Mouse (Mus musculus) adrenal gland, adult (tissue): ENCODE results near the gene Entpd1.

Experiments
- DNase-seq, 2 experiments: peaks; one replicate each; pipeline ENCODE4 v3.0.0; 2022 to 2023; ENCODE audit warnings: low spot score in 1 of 2; ENCODE audit not compliant: inconsistent age in 2 of 2

Entpd1 gene

GRCm38 (mm10) chr19:40661874-40662273, 49.7 kb downstream of the Entpd1 start:
- peak; percentile 37 to 66 for DNase-seq

- DNase-seq, result no peak
Measured at GRCm38 (mm10) chr19:40662727-40663126, 50.6 kb downstream of the Entpd1 start.

- DNase-seq, result no peak
Measured at GRCm38 (mm10) chr19:40665778-40666177, 53.6 kb downstream of the Entpd1 start.

GRCm38 (mm10) chr19:40667111-40667510, 54.9 kb downstream of the Entpd1 start:
- DNase-seq, result no peak

- DNase-seq, result peak in 1 of 2 experiments; percentile 45
Measured at GRCm38 (mm10) chr19:40675329-40675728, 63.2 kb downstream of the Entpd1 start.

GRCm38 (mm10) chr19:40678087-40678486, 65.9 kb downstream of the Entpd1 start:
- DNase-seq, result no peak

- DNase-seq, result peak; percentile 28 to 69
Measured at GRCm38 (mm10) chr19:40678532-40679307, 66.6 kb downstream of the Entpd1 start.

GRCm38 (mm10) chr19:40679632-40680031, 67.5 kb downstream of the Entpd1 start:
- no peak for DNase-seq

- DNase-seq, result no peak
Measured at GRCm38 (mm10) chr19:40684124-40684523, 72.0 kb downstream of the Entpd1 start.

- DNase-seq, result no peak
Measured at GRCm38 (mm10) chr19:40684566-40684965, 72.4 kb downstream of the Entpd1 start.

- DNase-seq, result peak in 1 of 2 experiments; percentile 41
Measured at GRCm38 (mm10) chr19:40687291-40687927, 75.2 kb downstream of the Entpd1 start.

- DNase-seq, result no peak
Measured at GRCm38 (mm10) chr19:40693201-40693600, 81.0 kb downstream of the Entpd1 start.

GRCm38 (mm10) chr19:40696116-40696515, 84.0 kb downstream of the Entpd1 start:
- no peak for DNase-seq

- peak; percentile 40 to 71 for DNase-seq
Measured at GRCm38 (mm10) chr19:40698103-40698853, 86.1 kb downstream of the Entpd1 start.

GRCm38 (mm10) chr19:40699816-40700215, 87.7 kb downstream of the Entpd1 start:
- no peak for DNase-seq

GRCm38 (mm10) chr19:40702406-40702805, 90.2 kb downstream of the Entpd1 start:
- no peak for DNase-seq

GRCm38 (mm10) chr19:40712889-40713628, 100.9 kb downstream of the Entpd1 start:
- no peak for DNase-seq

- no peak for DNase-seq
Measured at GRCm38 (mm10) chr19:40714700-40715099, 102.5 kb downstream of the Entpd1 start.

GRCm38 (mm10) chr19:40716981-40717380, 104.8 kb downstream of the Entpd1 start:
- DNase-seq, result no peak

- DNase-seq, result no peak
Measured at GRCm38 (mm10) chr19:40719439-40720105, 107.4 kb downstream of the Entpd1 start.
